Mouse (Mus musculus) heart, postnatal 0 days (tissue): ENCODE results near the gene Fsd1l.

Source experiments
- CTCF ChIP-seq: IDR thresholded peaks from 2 replicates; pipeline ENCODE4 v1.5.1; 2016; ENCODE audit warnings: antibody characterized with exemption, control low read depth, low read depth
- EP300 ChIP-seq: IDR thresholded peaks from 2 replicates; pipeline ENCODE4 v1.6.1; 2016; ENCODE audit warnings: antibody characterized with exemption, low read depth

DNA sequence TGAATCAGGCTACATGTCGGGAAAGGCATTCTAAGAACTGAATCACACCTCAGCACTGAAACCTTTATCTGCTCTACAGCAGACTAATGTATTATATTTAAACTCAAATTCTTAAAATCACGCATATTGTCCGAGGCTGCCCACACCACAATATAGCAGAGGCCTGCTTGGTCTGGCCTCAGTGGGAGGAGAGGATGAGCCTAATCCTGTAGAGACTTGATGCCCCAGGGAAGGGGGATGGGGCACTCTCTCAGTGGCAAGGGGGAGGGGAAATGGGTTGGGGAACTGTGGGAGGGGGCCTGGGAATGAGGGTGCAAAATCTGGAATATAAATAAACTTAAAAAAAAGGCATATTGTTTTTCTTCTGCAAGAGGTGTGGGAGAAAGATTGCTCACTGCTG is 13.3 kb upstream of the Fsd1l start:
- TF ChIP-seq CTCF (no peak), EP300 (no peak)
